Mouse (Mus musculus) neural tube, embryonic 11.5 days (tissue): ENCODE data around the gene Macf1. TPM values are rescaled to one million over a fixed set of nuclear protein-coding genes. Genes with fewer than 3 reads are reported as not detected.
"Not testable (repeated sequence)": the region's sequence is repeated elsewhere in the genome, so short reads cannot be mapped to it uniquely, and the experiment has no call there.

Source experiments
- ATAC-seq: fragments of 200-750 bp; cut with Nextera tagmentation; 2 replicates; pipeline ENCODE4 v1.8.0; 2017; ENCODE audit warnings: moderate number of reproducible peaks, mild to moderate bottlenecking, moderate TSS enrichment, moderate library complexity; ENCODE audit not compliant: insufficient read depth, low FRiP score, low TSS enrichment
- DNase-seq: peaks from one replicate; pipeline ENCODE4 v3.0.0-alpha.2; 2015; ENCODE audit warnings: low spot score
- H3K27ac ChIP-seq: fragments of 300-500 bp; sonication (generic); 2 replicates; pipeline ENCODE4 v1.5.1; 2014; ENCODE audit warnings: low read depth, mild to moderate bottlenecking, low read length
- H3K27me3 ChIP-seq: fragments of 300-500 bp; sonication (generic); 2 replicates; pipeline ENCODE4 v1.6.1; 2014; ENCODE audit warnings: mild to moderate bottlenecking, low read length, mixed read lengths; ENCODE audit not compliant: control insufficient read depth, insufficient read depth
- H3K36me3 ChIP-seq: fragments of 300-500 bp; sonication (generic); 2 replicates; pipeline ENCODE4 v1.6.1; 2014; ENCODE audit warnings: mild to moderate bottlenecking, low read length, moderate library complexity, mixed read lengths; ENCODE audit not compliant: control insufficient read depth, insufficient read depth
- H3K4me1 ChIP-seq: fragments of 300-500 bp; sonication (generic); 2 replicates; pipeline ENCODE4 v1.6.1; 2014; ENCODE audit warnings: low read length, mixed read lengths; ENCODE audit not compliant: control insufficient read depth, insufficient read depth
- H3K4me2 ChIP-seq: fragments of 300-500 bp; sonication (generic); 2 replicates; pipeline ENCODE4 v1.6.1; 2014; ENCODE audit warnings: low read depth, mild to moderate bottlenecking, moderate library complexity
- H3K4me3 ChIP-seq: fragments of 300-500 bp; sonication (generic); 2 replicates; pipeline ENCODE4 v1.5.1; 2014; ENCODE audit warnings: low read depth, low read length
- H3K9ac ChIP-seq: fragments of 300-500 bp; sonication (generic); 2 replicates; pipeline ENCODE4 v1.6.1; 2014; ENCODE audit warnings: mild to moderate bottlenecking, low read length
- H3K9me3 ChIP-seq: fragments of 300-500 bp; sonication (generic); 2 replicates; pipeline ENCODE4 v1.6.1; 2016; ENCODE audit warnings: low read length; ENCODE audit not compliant: control insufficient read depth
- WGBS: fragments of 180-500 bp; shearing (Covaris S2); extraction: QIAGEN DNeasy Blood & Tissue Kit; methylation state at CpG from one replicate; pipeline ENCODE4 v1.1.7; 2014; 5-methylcytosine and 5-hydroxymethylcytosine counted together
- polyA plus RNA-seq: library from polyadenylated mRNA; unstranded; fragments of >200 nt; fragmentation: Nextera tagmentation; extraction: Ambion mirVana; gene quantifications from 2 replicates; pipeline ENCODE4 v1.2.1, GENCODE M21; 2014

Macf1 gene
- polyA plus RNA-seq, 1 experiment from 2014 or later: 79.1 TPM

GRCm38 (mm10) chr4:123653446-123653845 is 30.7 kb downstream of the Macf1 start:
- H3K27me3 ChIP-seq, H3K9me3 ChIP-seq, H3K4me2 ChIP-seq, H3K4me3 ChIP-seq, H3K27ac ChIP-seq, H3K9ac ChIP-seq, ATAC-seq, H3K36me3 ChIP-seq, DNase-seq, H3K4me1 ChIP-seq: not testable (repeated sequence)
- 87% methylated on average over 5 of the region's 5 CpGs for WGBS

- WGBS: 90% methylated on average over 3 of the region's 3 CpGs
- Histone ChIP-seq H3K27ac (no peak overlapping the region), H3K9me3 (no peaks in the 10 kb centered on the region), H3K4me2 (no peak overlapping the region), H3K4me1 (no peaks in the 10 kb centered on the region), H3K9ac (no peak overlapping the region), H3K4me3 (no peak overlapping the region), H3K27me3 (no peaks in the 10 kb centered on the region), H3K36me3 (no peaks in the 10 kb centered on the region)
- DNase-seq (no peak), ATAC-seq (no peak)
These were observed 32.0 kb downstream of the Macf1 start for GRCm38 (mm10) chr4:123652130-123652529.

- 90% methylated on average over 6 of the region's 6 CpGs for WGBS
- Histone ChIP-seq H3K36me3 (no peaks in the 10 kb centered on the region), H3K4me1 (no peaks in the 10 kb centered on the region)
These were observed 35.0 kb downstream of the Macf1 start for GRCm38 (mm10) chr4:123649131-123649530.

GRCm38 (mm10) chr4:123647668-123648067 is 36.5 kb downstream of the Macf1 start:
- DNase-seq (no peak), ATAC-seq (no peak)

More at GRCm38 (mm10) chr4:123649131-123649530, 35.0 kb downstream of the Macf1 start:
- DNase-seq: no peak
- no peak overlapping the region for H3K4me2 ChIP-seq
- no peak overlapping the region for H3K4me3 ChIP-seq
- ATAC-seq: no peak
- H3K27ac ChIP-seq: no peak overlapping the region
- no peaks in the 10 kb centered on the region for H3K27me3 ChIP-seq
- H3K9ac ChIP-seq: no peak overlapping the region
- H3K9me3 ChIP-seq: no peaks in the 10 kb centered on the region

GRCm38 (mm10) chr4:123647109-123647508 is 37.1 kb downstream of the Macf1 start:
- Histone ChIP-seq H3K27me3 (no peaks in the 10 kb centered on the region), H3K4me1 (no peaks in the 10 kb centered on the region), H3K27ac (no peak overlapping the region), H3K4me2 (no peak overlapping the region), H3K4me3 (no peak overlapping the region), H3K9ac (no peak overlapping the region), H3K36me3 (no peaks in the 10 kb centered on the region), H3K9me3 (no peaks in the 10 kb centered on the region)
- ATAC-seq (no peak), DNase-seq (no peak)
- WGBS: 95% methylated on average over 2 of the region's 2 CpGs

More at GRCm38 (mm10) chr4:123647668-123648067, 36.5 kb downstream of the Macf1 start:
- WGBS: 96% methylated on average over 4 of the region's 4 CpGs
- Histone ChIP-seq H3K27me3 (no peaks in the 10 kb centered on the region), H3K27ac (no peak overlapping the region), H3K4me1 (no peaks in the 10 kb centered on the region), H3K4me2 (no peak overlapping the region), H3K9me3 (no peaks in the 10 kb centered on the region), H3K9ac (no peak overlapping the region), H3K4me3 (no peak overlapping the region), H3K36me3 (no peaks in the 10 kb centered on the region)

- no peak for DNase-seq
- H3K27me3 ChIP-seq: no peaks in the 10 kb centered on the region
- WGBS: 93% methylated on average over 3 of the region's 3 CpGs
- H3K4me1 ChIP-seq: no peaks in the 10 kb centered on the region
- no peak overlapping the region for H3K9ac ChIP-seq
- no peak overlapping the region for H3K4me2 ChIP-seq
- no peaks in the 10 kb centered on the region for H3K36me3 ChIP-seq
- H3K9me3 ChIP-seq: no peaks in the 10 kb centered on the region
- H3K4me3 ChIP-seq: no peak overlapping the region
- H3K27ac ChIP-seq: no peak overlapping the region
- ATAC-seq: no peak
These were observed 38.8 kb downstream of the Macf1 start for GRCm38 (mm10) chr4:123645246-123645845.

- WGBS: 93% methylated on average over 6 of the region's 6 CpGs
- DNase-seq: no peak
- no peaks in the 10 kb centered on the region for H3K36me3 ChIP-seq
These were observed 40.6 kb downstream of the Macf1 start for GRCm38 (mm10) chr4:123643561-123643960.

GRCm38 (mm10) chr4:123642877-123643276 is 41.3 kb downstream of the Macf1 start:
- 84% methylated on average over 5 of the region's 5 CpGs for WGBS
- Histone ChIP-seq H3K9ac (no peak overlapping the region), H3K27me3 (no peaks in the 10 kb centered on the region), H3K4me2 (no peak overlapping the region), H3K36me3 (no peaks in the 10 kb centered on the region), H3K9me3 (no peaks in the 10 kb centered on the region), H3K4me3 (no peak overlapping the region), H3K4me1 (no peaks in the 10 kb centered on the region), H3K27ac (no peak overlapping the region)
- DNase-seq (no peak), ATAC-seq (no peak)

More at GRCm38 (mm10) chr4:123643561-123643960, 40.6 kb downstream of the Macf1 start:
- H3K9me3 ChIP-seq: no peaks in the 10 kb centered on the region
- H3K27me3 ChIP-seq: no peaks in the 10 kb centered on the region
- H3K27ac ChIP-seq: no peak overlapping the region
- no peak for ATAC-seq
- H3K4me1 ChIP-seq: no peaks in the 10 kb centered on the region
- H3K4me2 ChIP-seq: no peak overlapping the region
- H3K9ac ChIP-seq: no peak overlapping the region
- no peak overlapping the region for H3K4me3 ChIP-seq

- Histone ChIP-seq H3K9me3 (no peaks in the 10 kb centered on the region), H3K4me3 (no peak overlapping the region), H3K9ac (no peak overlapping the region), H3K4me1 (no peaks in the 10 kb centered on the region), H3K27ac (no peak overlapping the region), H3K4me2 (no peak overlapping the region), H3K36me3 (no peaks in the 10 kb centered on the region), H3K27me3 (no peaks in the 10 kb centered on the region)
- no peak for ATAC-seq
- WGBS: 93% methylated on average over 6 of the region's 6 CpGs
- no peak for DNase-seq
These were observed 47.0 kb downstream of the Macf1 start for GRCm38 (mm10) chr4:123637136-123637535.
